Mouse (Mus musculus) splenic B cell, adult 2 months (primary cell): ENCODE data around the gene Arhgap8.

ENCODE experiments used
- DNase-seq: peaks from one replicate; pipeline ENCODE4 v3.0.0-alpha.2; 2011; ENCODE audit warnings: low read depth, low spot score
- H3K27me3 ChIP-seq: 2 replicates; pipeline ENCODE4 v1.6.1; 2012; ENCODE audit warnings: mild to moderate bottlenecking, low read length, moderate library complexity, mixed read lengths; ENCODE audit not compliant: control insufficient read depth, poor library complexity, insufficient read depth, severe bottlenecking
- H3K36me3 ChIP-seq: 2 replicates; pipeline ENCODE4 v1.6.1; 2012; ENCODE audit warnings: mild to moderate bottlenecking, low read length, moderate library complexity, mixed read lengths; ENCODE audit not compliant: control insufficient read depth, poor library complexity, insufficient read depth, severe bottlenecking

Arhgap8 gene

GRCm38 (mm10) chr15:84719791-84720190, at the start of gene Arhgap8:
TSS of gene Arhgap8 (plus strand) at chr15:84720052.
- DNase-seq = peak; percentile 63
- no peaks in the 10 kb centered on the region for H3K36me3 ChIP-seq
- H3K27me3 ChIP-seq = no peaks in the 10 kb centered on the region

GRCm38 (mm10) chr15:84670657-84671055, 49.2 kb upstream of the Arhgap8 start:
- H3K27me3 ChIP-seq = no peaks in the 10 kb centered on the region
- no peaks in the 10 kb centered on the region for H3K36me3 ChIP-seq
- no peak for DNase-seq

- DNase-seq = peak; percentile 86
- H3K36me3 ChIP-seq = no peaks in the 10 kb centered on the region
Measured at GRCm38 (mm10) chr15:84671401-84672307, 48.2 kb upstream of the Arhgap8 start.

GRCm38 (mm10) chr15:84672308-84672615, 47.6 kb upstream of the Arhgap8 start:
- H3K36me3 ChIP-seq = no peaks in the 10 kb centered on the region
- H3K27me3 ChIP-seq = no peaks in the 10 kb centered on the region
- DNase-seq = no peak

More at GRCm38 (mm10) chr15:84671401-84672307, 48.2 kb upstream of the Arhgap8 start:
- no peaks in the 10 kb centered on the region for H3K27me3 ChIP-seq

GRCm38 (mm10) chr15:84672616-84673015, 47.2 kb upstream of the Arhgap8 start:
- Histone ChIP-seq H3K36me3 (no peaks in the 10 kb centered on the region), H3K27me3 (no peaks in the 10 kb centered on the region)
- no peak for DNase-seq

- DNase-seq = peak; percentile 59
Measured at GRCm38 (mm10) chr15:84674329-84675067, 45.4 kb upstream of the Arhgap8 start.

GRCm38 (mm10) chr15:84675317-84675716, 44.5 kb upstream of the Arhgap8 start:
- DNase-seq = no peak

More at GRCm38 (mm10) chr15:84674329-84675067, 45.4 kb upstream of the Arhgap8 start:
- H3K27me3 ChIP-seq = no peaks in the 10 kb centered on the region
- H3K36me3 ChIP-seq = no peaks in the 10 kb centered on the region

GRCm38 (mm10) chr15:84677943-84678342, 41.9 kb upstream of the Arhgap8 start:
- H3K36me3 ChIP-seq = no peaks in the 10 kb centered on the region
- H3K27me3 ChIP-seq = no peaks in the 10 kb centered on the region
- DNase-seq = peak; percentile 41

More at GRCm38 (mm10) chr15:84675317-84675716, 44.5 kb upstream of the Arhgap8 start:
- no peaks in the 10 kb centered on the region for H3K27me3 ChIP-seq
- no peaks in the 10 kb centered on the region for H3K36me3 ChIP-seq

GRCm38 (mm10) chr15:84679090-84679489, 40.8 kb upstream of the Arhgap8 start:
- Histone ChIP-seq H3K36me3 (no peaks in the 10 kb centered on the region), H3K27me3 (no peaks in the 10 kb centered on the region)
- DNase-seq = peak; percentile 74

- no peak for DNase-seq
- Histone ChIP-seq H3K27me3 (no peaks in the 10 kb centered on the region), H3K36me3 (no peaks in the 10 kb centered on the region)
Measured at GRCm38 (mm10) chr15:84679794-84680193, 40.1 kb upstream of the Arhgap8 start.

GRCm38 (mm10) chr15:84680545-84681454, 39.1 kb upstream of the Arhgap8 start:
- Histone ChIP-seq H3K36me3 (no peaks in the 10 kb centered on the region), H3K27me3 (no peaks in the 10 kb centered on the region)
- peak; percentile 88 for DNase-seq

GRCm38 (mm10) chr15:84681455-84682193, 38.2 kb upstream of the Arhgap8 start:
- no peaks in the 10 kb centered on the region for H3K27me3 ChIP-seq
- DNase-seq = peak; percentile 56
- no peaks in the 10 kb centered on the region for H3K36me3 ChIP-seq

- DNase-seq = no peak
- Histone ChIP-seq H3K36me3 (peaks cover 1% of the 10 kb centered on the region; the same call in 1 of the 2 replicates), H3K27me3 (no peaks in the 10 kb centered on the region)
Measured at GRCm38 (mm10) chr15:84682206-84682605, 37.6 kb upstream of the Arhgap8 start.

- DNase-seq = no peak
- H3K27me3 ChIP-seq = no peaks in the 10 kb centered on the region
- peaks cover 1% of the 10 kb centered on the region; the same call in 1 of the 2 replicates for H3K36me3 ChIP-seq
Measured at GRCm38 (mm10) chr15:84682821-84683220, 37.0 kb upstream of the Arhgap8 start.
